Mouse (Mus musculus): ENCODE data around the gene Myl10. TPM values are rescaled to one million over a fixed set of nuclear protein-coding genes. Genes with fewer than 3 reads are reported as not detected.

The Myl10 gene
- polyA plus RNA-seq, 1 experiment from 2014 or later, result not detected

- Histone ChIP-seq H3K4me1 (replicated peaks; ENCODE audit: control insufficient read depth, insufficient read depth, low read length) (no peaks in the 10 kb centered on the region), H3K9ac (ENCODE audit: low read length) (no peak overlapping the region), H3K27ac (ENCODE audit: low read depth, low read length) (no peak overlapping the region), H3K4me3 (ENCODE audit: low read depth, low read length) (no peak overlapping the region), H3K36me3 (ENCODE audit: control insufficient read depth, insufficient read depth, low read length) (no peaks in the 10 kb centered on the region), H3K9me3 (ENCODE audit: control insufficient read depth, low read length) (no peaks in the 10 kb centered on the region; the same call in 1 of the 2 replicates), H3K4me2 (ENCODE audit: low read depth, low read length, severe bottlenecking) (no peak overlapping the region), H3K27me3 (ENCODE audit: control insufficient read depth, insufficient read depth, low read length) (no peaks in the 10 kb centered on the region)
- 78% methylated on average over 9 of the region's 9 CpGs for WGBS
- ATAC-seq (replicated peaks; ENCODE audit: low FRiP score), result no peak
- no peak for DNase-seq (ENCODE audit: low spot score)
These were observed 53.6 kb downstream of the Myl10 start for GRCm38 (mm10) chr5:136746596-136746995.

Other genes starting within 250 kb of the Myl10 start
- 156 and 163 TPM in 2 replicates for gene Cux1, start 125.7 kb upstream of the Myl10 start, polyA plus RNA-seq (2014; fragmentation: Nextera tagmentation; extraction: Ambion mirVana)
- gene Col26a1, start 190.1 kb downstream of the Myl10 start, polyA plus RNA-seq (2014; fragmentation: Nextera tagmentation; extraction: Ambion mirVana), result 35.1 and 40.6 TPM in 2 replicates
- gene Ift22, start 215.0 kb downstream of the Myl10 start, polyA plus RNA-seq (2014; fragmentation: Nextera tagmentation; extraction: Ambion mirVana), result 105 and 112 TPM in 2 replicates